Mouse (Mus musculus) macrophage (primary cell): ENCODE measurements around the gene Clec2i. TPM values are rescaled to one million over a fixed set of nuclear protein-coding genes. Genes with fewer than 3 reads are reported as not detected.
"Not testable (repeated sequence)": the region's sequence is repeated elsewhere in the genome, so short reads cannot be mapped to it uniquely, and the experiment has no call there.

Source experiments
- H3K27ac ChIP-seq: fragments of 350-480 bp; formaldehyde crosslinking; 2 replicates; pipeline ENCODE4 v1.9.0; 2021
- H3K36me3 ChIP-seq: fragments of 350-480 bp; formaldehyde crosslinking; 2 replicates; pipeline ENCODE4 v1.9.0; 2021; ENCODE audit errors: inconsistent target
- H3K4me3 ChIP-seq: fragments of 350-480 bp; formaldehyde crosslinking; 2 replicates; pipeline ENCODE4 v1.9.0; 2021; ENCODE audit errors: inconsistent target
- H3K79me2 ChIP-seq: fragments of 350-480 bp; formaldehyde crosslinking; 2 replicates; pipeline ENCODE4 v1.9.0; 2021; ENCODE audit errors: inconsistent target
- WGBS: methylation state at CpG from one replicate; pipeline ENCODE4 v1.1.7; 2026; ENCODE audit warnings: inconsistent platforms; ENCODE audit not compliant: missing documents; 5-methylcytosine and 5-hydroxymethylcytosine counted together
- polyA plus RNA-seq: library from polyadenylated mRNA; stranded (reverse); fragments of 250-400 nt; gene quantifications from 3 replicates; pipeline ENCODE4 v1.2.4, GENCODE M21; 2018; ENCODE audit warnings: inconsistent platforms
- total RNA-seq, 78 experiments: library from RNA; depleted of rRNA; stranded (reverse); fragments of 250-400 nt; gene quantifications; 1 replicate in 9 of 78; 2 replicates in 24 of 78; 3 replicates in 43 of 78; 4 replicates in 2 of 78; pipeline ENCODE4 v1.2.4; 2018; ENCODE audit warnings: inconsistent platforms in 56 of 78

The Clec2i gene
- total RNA-seq (2018; cell fraction: chromatin; rRNA removed): 1 to 10 TPM in 22 of 26 experiments, under 1 TPM in 4; 0.40 to 9.4 (median 3.6) TPM
- 1 to 10 TPM; 1.3 to 8.4 (median 5.8) TPM for total RNA-seq (2018; cell fraction: cytosol; rRNA removed)
- total RNA-seq (2018; cell fraction: nucleus; rRNA removed): 10 to 100 TPM in 9 of 26 experiments, 1 to 10 TPM in 16, under 1 TPM in 1; 0.79 to 19.6 (median 7.8) TPM
- polyA plus RNA-seq: 4.1 to 7.2 TPM (median 5.9 TPM) in 3 replicates

DNA sequence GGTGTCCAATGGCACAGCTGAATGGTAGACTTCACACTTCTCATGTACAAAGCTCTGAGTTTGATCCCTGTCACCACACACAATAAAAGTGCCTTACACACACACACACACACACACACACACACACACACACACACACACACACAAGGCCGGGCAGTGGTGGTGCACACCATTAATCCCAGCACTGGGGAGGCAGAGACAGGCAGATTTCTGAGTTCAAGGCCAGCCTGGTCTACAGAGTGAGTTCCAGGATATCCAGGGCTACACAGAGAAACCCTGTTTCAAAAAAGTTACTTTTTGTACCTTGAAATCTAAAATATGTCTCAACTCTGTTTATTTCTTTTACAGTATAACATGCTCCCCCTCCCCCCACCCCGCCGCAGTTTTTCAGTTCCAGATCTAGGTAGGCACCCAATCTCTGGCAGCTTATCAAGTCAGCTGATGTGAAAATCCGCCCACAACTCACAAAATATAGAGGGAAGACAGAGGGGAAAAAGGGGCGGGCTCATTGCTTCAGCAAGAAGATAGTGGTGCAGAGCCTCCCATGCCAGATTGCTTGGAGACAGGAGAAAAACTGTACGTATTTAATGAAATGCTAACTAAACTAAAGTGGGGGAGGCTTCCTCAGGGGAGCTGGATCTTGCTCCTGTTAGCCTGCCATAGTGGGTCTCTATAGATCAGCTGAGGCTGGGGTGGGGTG, at the start of gene Clec2i:
Clec2i (plus strand) TSS at position 498 of the 700 bp plus-strand sequence.
- H3K36me3 ChIP-seq: not testable (repeated sequence)
- peak within 1 kb of the TSS; percentile 55 for H3K4me3 ChIP-seq
- WGBS: 28% methylated on average over 6 of the region's 6 CpGs
- H3K27ac ChIP-seq: peak within 1 kb of the TSS; percentile 65
- peaks cover 47% of the 10 kb centered on the region for H3K79me2 ChIP-seq

DNA sequence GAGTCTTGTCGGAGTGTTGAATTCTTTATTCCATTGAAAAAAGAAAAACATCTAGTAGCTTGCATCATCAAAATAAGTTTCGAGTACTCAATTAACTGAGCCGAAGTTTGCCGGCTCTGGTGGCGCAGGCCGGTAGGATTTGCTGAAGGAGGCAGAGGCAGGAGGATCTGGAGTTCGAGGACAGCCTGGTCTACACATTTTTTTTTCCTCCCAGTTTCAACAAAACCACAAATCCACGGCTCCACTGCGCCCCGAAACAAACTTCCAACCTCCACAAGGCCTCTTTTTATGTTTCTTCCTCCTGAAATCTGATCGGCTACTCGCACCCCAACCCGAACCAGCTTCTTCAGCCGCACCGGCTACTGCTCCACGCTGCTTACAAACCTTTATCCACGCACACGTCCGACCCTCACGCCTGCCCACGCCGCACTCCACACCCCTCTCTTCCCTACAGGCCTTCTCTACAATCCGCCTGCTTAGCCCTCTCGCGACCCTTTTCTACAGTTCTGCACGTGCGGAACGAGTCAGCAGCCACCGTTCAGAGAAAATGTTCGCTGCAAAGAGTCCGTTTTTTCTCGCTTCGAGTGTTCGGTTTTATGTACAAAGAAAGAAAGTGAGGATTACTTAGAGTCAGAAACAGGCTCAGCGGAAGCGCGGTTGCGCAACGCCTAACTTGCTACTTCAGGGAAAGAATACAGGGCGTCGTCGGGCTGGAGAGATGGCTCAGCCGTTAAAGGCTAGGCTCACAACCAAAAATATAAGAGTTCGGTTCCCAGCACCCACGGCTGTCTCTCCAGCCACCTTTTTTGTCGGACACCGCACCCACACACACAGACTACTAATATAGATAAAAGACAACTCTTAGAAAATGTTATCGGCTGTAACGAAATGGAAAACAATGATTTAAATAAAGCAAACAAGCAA, 48.8 kb upstream of the Clec2i start:
- no peaks in the 10 kb centered on the region for H3K36me3 ChIP-seq
- peak overlapping the region; percentile 87 for H3K4me3 ChIP-seq
- peak overlapping the region; percentile 92 for H3K27ac ChIP-seq
- H3K79me2 ChIP-seq: no peaks in the 10 kb centered on the region
- under 1% methylated on average over 49 of the region's 49 CpGs for WGBS

DNA sequence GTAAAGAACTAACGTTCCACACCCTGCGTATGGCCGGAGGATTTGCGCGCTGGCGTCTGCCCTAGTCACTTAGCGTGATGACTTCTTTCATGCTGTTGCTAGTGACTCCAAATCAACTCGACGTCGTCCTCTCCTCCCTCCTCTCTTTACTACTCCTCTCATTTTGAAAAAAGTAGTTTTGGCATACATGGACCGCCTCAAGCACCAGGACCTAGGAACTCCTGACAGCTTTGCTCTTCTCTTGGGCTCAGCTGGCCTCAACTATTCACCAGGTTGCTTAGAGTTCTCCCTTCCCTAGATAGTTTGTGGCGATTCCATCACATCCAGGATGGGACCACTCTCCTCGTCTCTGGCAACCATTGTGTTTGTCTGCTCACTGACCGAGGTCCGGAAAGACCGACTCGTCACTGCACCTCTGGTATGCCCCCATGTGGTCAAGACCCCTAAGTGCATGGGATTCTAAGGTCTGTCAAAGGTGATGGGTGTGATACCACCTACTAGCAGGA, 48.1 kb upstream of the Clec2i start:
- 2% methylated on average over 17 of the region's 17 CpGs for whole genome bisulfite sequencing
- H3K4me3 ChIP-seq: peak overlapping the region; percentile 87
- peak overlapping the region; percentile 92 for H3K27ac ChIP-seq
- no peaks in the 10 kb centered on the region for H3K36me3 ChIP-seq
- no peaks in the 10 kb centered on the region for H3K79me2 ChIP-seq

DNA sequence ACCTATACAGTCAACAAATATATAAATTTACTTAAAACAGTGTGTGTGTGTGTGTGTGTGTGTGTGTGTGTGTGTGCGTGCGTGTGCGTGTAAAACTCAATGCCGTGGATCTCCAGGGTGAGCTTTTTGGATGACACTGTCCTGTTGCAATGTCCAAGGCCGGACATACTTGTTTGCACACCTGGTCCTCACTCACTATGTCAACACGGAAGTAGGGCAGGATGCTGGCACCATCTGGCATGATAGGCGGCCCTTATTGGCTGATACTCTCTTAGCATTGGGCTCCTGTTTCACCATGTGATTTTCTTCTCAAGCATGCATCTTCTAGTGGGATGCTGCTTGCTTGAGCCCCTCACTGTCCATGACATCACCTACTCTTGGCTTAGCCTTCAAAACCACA, 47.5 kb upstream of the Clec2i start:
- Histone ChIP-seq H3K4me3 (peak overlapping the region; percentile 87; the same call in 1 of the 2 replicates), H3K79me2 (no peaks in the 10 kb centered on the region), H3K27ac (no peak overlapping the region), H3K36me3 (no peaks in the 10 kb centered on the region)
- WGBS: 36% methylated on average over 7 of the region's 7 CpGs

DNA sequence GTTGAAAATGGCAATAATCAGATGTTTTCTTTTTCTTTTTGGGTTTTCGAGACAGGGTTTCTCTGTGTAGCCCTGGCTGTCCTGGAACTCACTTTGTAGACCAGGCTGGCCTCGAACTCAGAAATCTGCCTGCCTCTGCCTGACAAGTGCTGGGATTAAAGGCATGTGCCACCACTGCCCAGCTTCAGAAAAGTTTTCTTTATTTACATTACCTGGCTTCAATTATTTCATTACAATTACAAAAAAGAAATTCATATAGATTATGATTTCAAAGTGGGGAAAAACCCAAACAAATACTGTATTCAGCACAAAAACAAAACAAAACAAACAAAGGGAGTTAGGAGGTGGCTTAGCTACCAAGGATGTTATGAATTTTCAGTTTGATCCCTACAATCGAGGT, 46.7 kb upstream of the Clec2i start:
- not testable (repeated sequence) for H3K4me3 ChIP-seq, H3K36me3 ChIP-seq, H3K27ac ChIP-seq, H3K79me2 ChIP-seq
- WGBS: 64% methylated on average over 3 of the region's 3 CpGs

DNA sequence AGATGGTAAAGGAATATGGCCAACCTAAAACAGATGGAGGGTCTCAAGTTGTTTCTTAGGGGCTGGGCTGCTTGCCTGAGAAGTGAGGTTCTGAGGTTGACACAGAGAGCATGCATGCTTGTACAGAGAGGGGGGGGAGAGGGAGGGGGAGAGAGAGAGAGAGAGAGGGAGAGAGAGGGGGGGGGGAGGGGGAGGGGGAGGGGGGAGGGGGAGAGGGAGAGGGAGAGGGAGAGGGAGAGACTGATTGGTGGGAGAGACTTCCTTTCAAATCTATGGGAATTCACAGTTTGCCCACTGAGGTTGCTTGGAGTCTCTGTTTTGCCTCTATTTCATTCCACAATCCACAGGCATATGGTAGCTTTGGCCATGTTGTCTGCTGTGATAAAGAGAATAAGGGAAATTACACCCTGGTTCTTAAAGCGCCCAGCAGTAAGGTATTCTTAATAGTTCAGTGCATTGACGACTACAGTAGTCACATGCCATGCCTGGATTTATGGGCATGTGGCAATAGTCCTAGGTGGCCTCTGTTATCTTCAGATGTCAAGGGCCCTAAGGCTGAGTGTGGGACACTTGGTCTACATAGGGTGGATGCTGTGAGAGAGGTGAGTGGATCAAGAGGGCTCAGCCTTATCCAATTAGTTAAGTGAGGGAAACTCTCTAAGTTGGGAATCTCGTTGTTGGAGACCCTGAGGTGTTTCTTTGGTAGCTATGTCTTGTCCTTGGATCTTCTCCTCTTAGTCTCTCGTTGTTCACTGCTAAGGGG, 45.9 kb upstream of the Clec2i start:
- Histone ChIP-seq H3K4me3 (no peak overlapping the region), H3K79me2 (no peaks in the 10 kb centered on the region), H3K36me3 (no peaks in the 10 kb centered on the region), H3K27ac (no peak overlapping the region)
- 64% methylated on average over 4 of the region's 4 CpGs for WGBS

DNA sequence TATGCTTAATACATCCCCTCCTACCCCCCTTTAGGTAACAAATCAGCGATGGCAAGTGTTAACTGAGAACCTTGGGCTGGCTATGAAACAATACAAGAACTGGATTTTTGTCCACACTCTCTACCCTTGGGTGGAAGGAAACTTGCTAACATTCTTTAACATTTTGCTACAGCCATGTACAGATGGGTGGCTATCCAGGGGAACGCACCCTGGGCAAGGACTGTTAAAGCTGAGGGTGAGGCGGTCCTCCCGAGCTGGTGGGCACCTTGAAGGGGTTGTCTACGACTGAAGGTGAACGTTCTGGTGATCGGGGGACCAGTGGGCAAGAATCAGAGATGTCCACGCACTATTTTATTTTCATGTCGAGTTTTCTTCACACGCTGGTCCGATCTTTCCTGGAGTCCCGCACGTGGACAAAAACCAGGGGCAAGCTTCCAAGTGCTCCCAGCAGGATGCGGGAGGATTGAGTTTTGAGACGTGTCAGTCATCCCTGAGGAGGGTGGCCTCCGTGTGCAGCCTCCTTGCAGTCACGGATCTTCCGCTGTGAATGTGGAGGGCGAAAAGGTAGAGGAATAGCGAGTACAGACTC, 44.9 kb upstream of the Clec2i start:
- 1% methylated on average over 19 of the region's 20 CpGs for WGBS

DNA sequence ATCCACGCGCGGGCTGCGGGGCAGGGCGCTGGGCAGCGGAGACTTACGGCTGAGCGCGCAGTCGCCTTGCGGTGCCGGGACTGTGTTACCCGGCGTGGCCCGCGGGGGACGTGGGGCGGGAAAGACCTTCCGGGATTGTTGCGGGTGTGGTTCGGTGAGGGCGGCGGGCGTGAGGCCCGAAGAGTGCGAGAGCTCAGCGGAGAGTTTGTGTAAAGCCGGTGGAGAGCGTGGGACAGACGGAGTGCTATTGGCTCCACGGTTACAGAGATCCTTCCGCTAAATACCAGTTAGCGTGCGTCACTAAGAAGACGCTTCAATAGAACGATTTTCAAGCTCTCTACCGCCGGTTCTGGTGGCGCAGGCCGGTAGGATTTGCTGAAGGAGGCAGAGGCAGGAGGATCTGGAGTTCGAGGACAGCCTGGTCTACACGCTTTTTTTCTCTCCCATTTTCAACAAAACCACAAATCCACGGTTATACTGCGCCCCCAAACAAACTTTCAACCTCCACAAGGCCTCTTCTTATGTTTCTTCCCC, 44.4 kb upstream of the Clec2i start:
- Histone ChIP-seq H3K79me2 (no peaks in the 10 kb centered on the region), H3K4me3 (peak overlapping the region; percentile 75), H3K36me3 (no peaks in the 10 kb centered on the region), H3K27ac (peak overlapping the region; percentile 91)
- WGBS: under 1% methylated on average over 44 of the region's 44 CpGs

More for the DNA sequence above, 44.9 kb upstream of the Clec2i start:
- Histone ChIP-seq H3K36me3 (no peaks in the 10 kb centered on the region), H3K79me2 (no peaks in the 10 kb centered on the region), H3K27ac (peak overlapping the region; percentile 12; the same call in 1 of the 2 replicates), H3K4me3 (peak overlapping the region; percentile 75)

DNA sequence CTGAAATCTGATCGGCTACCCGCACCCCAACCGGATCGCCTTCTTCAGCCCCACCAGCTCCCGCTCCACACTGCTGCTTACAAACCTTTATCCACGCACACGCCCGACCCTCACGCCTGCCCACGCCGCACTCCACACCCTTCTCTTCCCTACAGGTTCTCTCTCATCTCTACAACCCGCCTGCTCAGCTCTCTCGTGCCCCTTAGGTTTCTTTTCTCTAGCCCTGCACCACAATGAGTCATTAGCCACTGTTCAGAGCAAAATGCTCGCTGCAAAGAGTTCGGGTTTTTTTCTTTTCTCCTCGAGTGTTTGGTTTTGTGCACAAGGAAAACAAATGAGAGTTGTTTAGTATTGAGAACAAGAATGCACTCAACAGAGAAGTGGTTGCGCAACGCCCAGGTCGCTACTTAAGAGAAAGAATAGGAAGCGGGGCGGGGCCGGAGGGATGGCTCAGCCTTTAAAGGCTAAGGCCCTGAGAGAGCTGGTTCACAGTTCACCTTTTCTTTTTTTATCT, 43.9 kb upstream of the Clec2i start:
- Histone ChIP-seq H3K4me3 (peak overlapping the region; percentile 75), H3K79me2 (no peaks in the 10 kb centered on the region), H3K27ac (peak overlapping the region; percentile 91), H3K36me3 (no peaks in the 10 kb centered on the region)
- WGBS: under 1% methylated on average over 22 of the region's 22 CpGs

DNA sequence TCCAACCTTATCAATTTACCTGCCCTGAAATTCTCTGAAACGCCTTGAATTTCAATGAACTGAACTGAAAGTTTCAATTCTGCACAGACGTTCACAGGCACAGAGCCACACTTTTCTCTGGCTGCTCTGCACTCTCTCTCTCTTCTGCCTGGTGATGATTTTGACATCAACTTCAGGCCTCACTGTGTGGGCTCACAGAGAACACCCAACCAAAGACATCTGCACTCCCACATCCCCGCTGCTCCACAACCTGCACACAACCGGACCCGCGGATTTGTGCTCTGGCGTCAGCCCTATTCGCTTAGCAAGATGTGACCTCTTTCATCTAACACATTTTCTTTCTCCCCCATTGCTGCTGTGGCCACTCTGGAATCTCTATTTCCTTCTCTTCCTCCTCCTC, 43.3 kb upstream of the Clec2i start:
- H3K4me3 ChIP-seq: peak overlapping the region; percentile 75; the same call in 1 of the 2 replicates
- H3K36me3 ChIP-seq: no peaks in the 10 kb centered on the region
- WGBS: 43% methylated on average over 8 of the region's 8 CpGs
- H3K27ac ChIP-seq: peak overlapping the region; percentile 91; the same call in 1 of the 2 replicates
- no peaks in the 10 kb centered on the region for H3K79me2 ChIP-seq

DNA sequence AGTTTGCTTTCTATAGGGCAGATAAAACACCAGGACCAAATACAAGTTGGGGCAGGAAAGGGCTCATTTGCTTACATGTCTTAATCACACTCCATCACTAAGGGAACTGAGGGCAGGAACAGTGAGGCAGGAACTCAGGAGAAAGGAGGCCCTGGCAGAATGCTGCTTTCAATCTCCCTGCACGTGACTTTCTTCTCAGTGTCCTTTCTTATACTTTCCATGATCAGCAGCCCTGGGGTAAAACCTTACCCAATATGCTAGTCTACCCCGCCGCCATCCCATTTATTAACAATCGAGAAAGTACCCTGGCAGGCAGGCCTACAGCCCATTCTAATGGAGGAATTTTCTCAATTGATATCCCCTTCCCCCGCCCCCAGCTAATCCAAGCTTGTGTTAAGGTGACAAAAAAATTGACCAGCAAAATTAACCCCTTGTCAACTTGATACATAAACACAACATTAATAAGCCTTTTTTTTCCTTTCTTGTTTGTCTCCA, 42.8 kb upstream of the Clec2i start:
- H3K79me2 ChIP-seq: no peaks in the 10 kb centered on the region
- H3K4me3 ChIP-seq: no peak overlapping the region
- no peak overlapping the region for H3K27ac ChIP-seq
- 85% methylated on average over 5 of the region's 5 CpGs for WGBS
- H3K36me3 ChIP-seq: no peaks in the 10 kb centered on the region

DNA sequence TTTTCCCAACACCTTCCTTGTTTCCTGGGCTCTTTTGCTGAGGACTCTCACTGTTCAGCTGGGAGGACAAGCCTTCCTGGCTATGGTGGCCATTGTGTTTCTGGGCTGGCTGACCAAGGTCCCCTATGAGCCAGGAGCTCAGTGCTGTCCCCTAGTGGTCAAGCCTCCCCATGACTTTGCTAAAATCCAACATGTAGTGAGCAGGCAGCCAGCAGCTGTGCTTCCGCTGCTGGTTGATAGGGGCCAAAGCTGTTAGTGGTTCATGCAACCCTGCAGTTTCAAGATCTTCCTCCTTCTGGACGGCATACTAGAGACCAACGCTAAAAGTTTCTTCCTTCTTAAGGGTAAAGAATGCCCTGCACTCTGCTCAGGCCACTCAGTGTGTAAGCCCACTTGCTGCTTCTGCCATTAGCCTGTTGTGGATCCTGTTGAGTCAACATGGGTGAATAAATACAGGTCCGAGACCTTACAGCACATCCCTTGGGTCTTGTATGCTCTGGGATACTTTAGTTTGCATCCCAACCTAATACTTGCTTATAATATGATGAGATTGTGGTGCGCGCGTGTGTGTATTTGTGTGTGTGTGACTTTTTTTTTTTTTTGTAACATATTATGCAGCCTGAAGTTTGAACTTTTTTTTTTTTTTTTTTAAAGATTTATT, 41.9 kb upstream of the Clec2i start:
- H3K4me3 ChIP-seq: no peak overlapping the region
- 39% methylated on average over 7 of the region's 7 CpGs for WGBS
- H3K79me2 ChIP-seq: no peaks in the 10 kb centered on the region
- H3K36me3 ChIP-seq: no peaks in the 10 kb centered on the region
- H3K27ac ChIP-seq: peak overlapping the region; percentile 48
